25 mouse cellular contexts compared by ENCODE assay signal in genomic region chr10:61128701-61129365, GRCm38 (mm10). TPM values are rescaled to one million over a fixed set of nuclear protein-coding genes. Genes with fewer than 3 reads are reported as not detected.
DNase-seq lines count a peak whose midpoint lies in the region; ATAC-seq and TF ChIP-seq lines count a peak whose summit lies in the region.
"Had no signal": no experiment of that assay in that cellular context is flagged by ENCODE, and none has a peak within 500 bp of the region (broad histone marks: within the 10 kb centered on the region; RNA-seq: fewer than 3 reads in every experiment).

No protein-coding gene starts in this region.

- TF ChIP-seq EP300 in lung, postnatal 0 days (IDR thresholded peaks at IDR 0.05) = no peak

- ATAC-seq in intestine, embryonic 16.5 days = peak; percentile 55; the same call in 1 of the 2 replicates
- ATAC-seq in intestine, postnatal 0 days = no peak
- peak; percentile 67 for ATAC-seq in liver, embryonic 13.5 days (ENCODE audit: low read depth)
- ATAC-seq in liver, embryonic 16.5 days (ENCODE audit: low read depth) = peak; percentile 54; the same call in 1 of the 2 replicates
- ATAC-seq in lung, postnatal 0 days = no peak
- ATAC-seq: activated CD4-positive, CD25-positive, alpha-beta regulatory T cell, adult 4 months; forebrain, embryonic 15.5 days had no signal

- H3K4me2 ChIP-seq in intestine, embryonic 16.5 days (ENCODE audit: low read depth, low read length) = no peak overlapping the region
- no peak overlapping the region for H3K4me2 ChIP-seq in intestine, postnatal 0 days (replicated peaks; ENCODE audit: low read depth)
- H3K4me2 ChIP-seq in liver, embryonic 13.5 days = no peak overlapping the region
- H3K4me2 ChIP-seq in liver, embryonic 16.5 days (ENCODE audit: low read depth, low read length) = no peak overlapping the region
- H3K4me2 ChIP-seq in lung, postnatal 0 days (replicated peaks; ENCODE audit: low read depth, low read length) = no peak overlapping the region
- H3K4me2 ChIP-seq: embryonic facial prominence, embryonic 12.5 days; embryonic facial prominence, embryonic 15.5 days; forebrain, embryonic 15.5 days; heart, embryonic 13.5 days; hindbrain, embryonic 14.5 days had no signal

- H3K4me3 ChIP-seq in intestine, embryonic 16.5 days (ENCODE audit: low read length) = no peak overlapping the region
- H3K4me3 ChIP-seq in intestine, postnatal 0 days (ENCODE audit: low read depth, low read length) = no peak overlapping the region
- H3K4me3 ChIP-seq in liver, embryonic 13.5 days (replicated peaks) = no peak overlapping the region
- no peak overlapping the region for H3K4me3 ChIP-seq in liver, embryonic 16.5 days (ENCODE audit: low read depth, low read length)
- H3K4me3 ChIP-seq in lung, postnatal 0 days (ENCODE audit: low read depth, low read length) = no peak overlapping the region
- H3K4me3 ChIP-seq: embryonic facial prominence, embryonic 12.5 days; embryonic facial prominence, embryonic 15.5 days; forebrain, embryonic 15.5 days; heart, adult 2 months; heart, embryonic 10.5 days; heart, embryonic 13.5 days had no signal

- no peak for TF ChIP-seq CTCF in intestine, postnatal 0 days (IDR thresholded peaks at IDR 0.05; ENCODE audit: low read depth)
- no peak for TF ChIP-seq CTCF in lung, postnatal 0 days (IDR thresholded peaks at IDR 0.05)

- no peak for DNase-seq in liver, embryonic 13.5 days
- peak; percentile 19 for DNase-seq in yolk sac, embryonic 10.5 days (ENCODE audit: low spot score)
- DNase-seq in thymus, postnatal 4 days = no peak
- DNase-seq in lung, postnatal 0 days (ENCODE audit: low spot score) = no peak
- DNase-seq: adrenal gland, adult 8-10 months; adrenal gland, postnatal 36 days; cerebellum, adult 18-20 months; cerebellum, adult 9-10 months; cerebellum, postnatal 14 days; gastrocnemius, postnatal 10 days; gastrocnemius, postnatal 36 days; heart, adult 2 months; heart, postnatal 14 days; heart, postnatal 4 days had no signal

- H3K27ac ChIP-seq in intestine, embryonic 16.5 days (ENCODE audit: low read length) = 0 out of 2 replicates have a peak overlapping the region, but pooled peaks have one; percentile 4
- H3K27ac ChIP-seq in intestine, postnatal 0 days (ENCODE audit: low read depth, low read length) = no peak overlapping the region
- H3K27ac ChIP-seq in liver, embryonic 13.5 days = peak overlapping the region; percentile 40
- H3K27ac ChIP-seq in liver, embryonic 16.5 days (ENCODE audit: low read length) = peak overlapping the region; percentile 48
- H3K27ac ChIP-seq in lung, postnatal 0 days (ENCODE audit: low read length) = no peak overlapping the region
- H3K27ac ChIP-seq: embryonic facial prominence, embryonic 12.5 days; embryonic facial prominence, embryonic 15.5 days; forebrain, embryonic 15.5 days; heart, adult 2 months; heart, embryonic 10.5 days; heart, embryonic 13.5 days; hindbrain, embryonic 14.5 days had no signal

- H3K9ac ChIP-seq in intestine, embryonic 16.5 days (ENCODE audit: low read depth, low read length) = no peak overlapping the region
- H3K9ac ChIP-seq in intestine, postnatal 0 days (ENCODE audit: low read depth, low read length) = no peak overlapping the region
- no peak overlapping the region for H3K9ac ChIP-seq in liver, embryonic 13.5 days
- H3K9ac ChIP-seq in liver, embryonic 16.5 days (ENCODE audit: low read depth, low read length) = peak overlapping the region; percentile 3; the same call in 1 of the 2 replicates
- H3K9ac ChIP-seq in lung, postnatal 0 days (replicated peaks; ENCODE audit: low read depth) = no peak overlapping the region
- H3K9ac ChIP-seq: embryonic facial prominence, embryonic 12.5 days; embryonic facial prominence, embryonic 15.5 days; forebrain, embryonic 15.5 days; heart, embryonic 13.5 days; hindbrain, embryonic 14.5 days had no signal

- no peaks in the 10 kb centered on the region for H3K9me3 ChIP-seq in intestine, embryonic 16.5 days (ENCODE audit: control insufficient read depth, low read length)
- H3K9me3 ChIP-seq in intestine, postnatal 0 days (ENCODE audit: control insufficient read depth) = no peaks in the 10 kb centered on the region
- no peaks in the 10 kb centered on the region for H3K9me3 ChIP-seq in liver, embryonic 13.5 days (replicated peaks)
- no peaks in the 10 kb centered on the region for H3K9me3 ChIP-seq in liver, embryonic 16.5 days (replicated peaks; ENCODE audit: control insufficient read depth, low read length)
- H3K9me3 ChIP-seq in lung, postnatal 0 days (ENCODE audit: low read length) = no peaks in the 10 kb centered on the region
- H3K9me3 ChIP-seq: embryonic facial prominence, embryonic 12.5 days; embryonic facial prominence, embryonic 15.5 days; forebrain, embryonic 15.5 days; heart, embryonic 10.5 days; heart, embryonic 13.5 days had no signal

- H3K27me3 ChIP-seq in intestine, embryonic 16.5 days (replicated peaks; ENCODE audit: control insufficient read depth, insufficient read depth, low read length) = no peaks in the 10 kb centered on the region
- no peaks in the 10 kb centered on the region for H3K27me3 ChIP-seq in intestine, postnatal 0 days (replicated peaks; ENCODE audit: control insufficient read depth, insufficient read depth, low read length)
- H3K27me3 ChIP-seq in liver, embryonic 13.5 days = no peaks in the 10 kb centered on the region
- H3K27me3 ChIP-seq in liver, embryonic 16.5 days (ENCODE audit: control insufficient read depth, insufficient read depth, low read depth, low read length) = no peaks in the 10 kb centered on the region
- no peaks in the 10 kb centered on the region for H3K27me3 ChIP-seq in lung, postnatal 0 days (replicated peaks; ENCODE audit: insufficient read depth, low read length)
- H3K27me3 ChIP-seq: embryonic facial prominence, embryonic 12.5 days; embryonic facial prominence, embryonic 15.5 days; forebrain, embryonic 15.5 days; heart, embryonic 13.5 days had no signal

- no peaks in the 10 kb centered on the region for H3K4me1 ChIP-seq in intestine, embryonic 16.5 days (ENCODE audit: control insufficient read depth, insufficient read depth, low read length)
- 0 out of 2 replicates have a peak, but pooled peaks cover 2% of the 10 kb centered on the region for H3K4me1 ChIP-seq in intestine, postnatal 0 days (replicated peaks; ENCODE audit: control insufficient read depth, insufficient read depth, low read length)
- H3K4me1 ChIP-seq in liver, embryonic 13.5 days (replicated peaks) = peaks cover 40% of the 10 kb centered on the region
- H3K4me1 ChIP-seq in liver, embryonic 16.5 days (ENCODE audit: control insufficient read depth, low read depth, low read length) = peaks cover 22% of the 10 kb centered on the region
- H3K4me1 ChIP-seq in lung, postnatal 0 days (ENCODE audit: insufficient read depth, low read depth, low read length) = no peaks in the 10 kb centered on the region
- H3K4me1 ChIP-seq: embryonic facial prominence, embryonic 12.5 days; embryonic facial prominence, embryonic 15.5 days; forebrain, embryonic 15.5 days; heart, embryonic 10.5 days; heart, embryonic 13.5 days had no signal

- WGBS in intestine, embryonic 16.5 days = 94% methylated on average over 1 of the region's 1 CpGs
- 79% methylated on average over 1 of the region's 1 CpGs for WGBS in intestine, postnatal 0 days
- WGBS in liver, embryonic 13.5 days (ENCODE audit: insufficient replicate concordance) = 41% methylated on average over 1 of the region's 1 CpGs
- WGBS in liver, embryonic 16.5 days (ENCODE audit: insufficient replicate concordance) = 36% methylated on average over 1 of the region's 1 CpGs
- WGBS in lung, postnatal 0 days = 100% methylated on average over 1 of the region's 1 CpGs

- 0 out of 2 replicates have a peak, but pooled peaks cover 2% of the 10 kb centered on the region for H3K36me3 ChIP-seq in intestine, embryonic 16.5 days (ENCODE audit: control insufficient read depth, insufficient read depth, low read length)
- peaks cover 6% of the 10 kb centered on the region; the same call in 1 of the 2 replicates for H3K36me3 ChIP-seq in intestine, postnatal 0 days (ENCODE audit: control insufficient read depth, insufficient read depth)
- 0 out of 2 replicates have a peak, but pooled peaks cover 2% of the 10 kb centered on the region for H3K36me3 ChIP-seq in liver, embryonic 13.5 days
- 0 out of 2 replicates have a peak, but pooled peaks cover 3% of the 10 kb centered on the region for H3K36me3 ChIP-seq in liver, embryonic 16.5 days (ENCODE audit: control insufficient read depth, insufficient read depth)
- no peaks in the 10 kb centered on the region for H3K36me3 ChIP-seq in lung, postnatal 0 days (ENCODE audit: insufficient read depth, low read length)
- H3K36me3 ChIP-seq: forebrain, embryonic 15.5 days had no signal

RNA-seq across cellular contexts. Expression of gene Sgpl1, which starts 18.7 kb away (rescaled TPM):
- 110 and 147 TPM in 2 replicates for polyA plus RNA-seq in intestine, embryonic 16.5 days (2015; fragmentation: Nextera tagmentation; extraction: Ambion mirVana)
- 119 and 135 TPM in 2 replicates for polyA plus RNA-seq in intestine, postnatal 0 days (2015; fragmentation: Nextera tagmentation; extraction: Ambion mirVana)
- 12.5 and 15.6 TPM in 2 replicates for polyA plus RNA-seq in liver, embryonic 13.5 days (2015; fragmentation: Nextera tagmentation; extraction: Ambion mirVana)
- 20.1 and 22.0 TPM in 2 replicates for polyA plus RNA-seq in liver, embryonic 16.5 days (2015; fragmentation: Nextera tagmentation; extraction: Ambion mirVana)
- 33.7 and 36.3 TPM in 2 replicates for polyA plus RNA-seq in lung, postnatal 0 days (2015; fragmentation: Nextera tagmentation; extraction: Ambion mirVana)

RNA-seq across cellular contexts. Expression of gene Pcbd1, which starts 39.7 kb away (rescaled TPM):
- polyA plus RNA-seq in intestine, embryonic 16.5 days (2015; fragmentation: Nextera tagmentation; extraction: Ambion mirVana) = 246 and 248 TPM in 2 replicates
- 116 and 122 TPM in 2 replicates for polyA plus RNA-seq in intestine, postnatal 0 days (2015; fragmentation: Nextera tagmentation; extraction: Ambion mirVana)
- 134 and 148 TPM in 2 replicates for polyA plus RNA-seq in liver, embryonic 13.5 days (2015; fragmentation: Nextera tagmentation; extraction: Ambion mirVana)
- polyA plus RNA-seq in liver, embryonic 16.5 days (2015; fragmentation: Nextera tagmentation; extraction: Ambion mirVana) = 210 and 223 TPM in 2 replicates
- polyA plus RNA-seq in lung, postnatal 0 days (2015; fragmentation: Nextera tagmentation; extraction: Ambion mirVana) = 31.7 and 32.3 TPM in 2 replicates
- polyA plus RNA-seq: activated CD4-positive, CD25-positive, alpha-beta regulatory T cell, adult 4 months had no signal

RNA-seq across cellular contexts. Expression of gene Tbata, which starts 42.9 kb away (rescaled TPM):
- not detected in 2 replicates for polyA plus RNA-seq in intestine, embryonic 16.5 days (2015; fragmentation: Nextera tagmentation; extraction: Ambion mirVana)
- not detected in 2 replicates for polyA plus RNA-seq in intestine, postnatal 0 days (2015; fragmentation: Nextera tagmentation; extraction: Ambion mirVana)
- polyA plus RNA-seq in liver, embryonic 13.5 days (2015; fragmentation: Nextera tagmentation; extraction: Ambion mirVana) = not detected in 2 replicates
- not detected in 2 replicates for polyA plus RNA-seq in liver, embryonic 16.5 days (2015; fragmentation: Nextera tagmentation; extraction: Ambion mirVana)
- polyA plus RNA-seq in lung, postnatal 0 days (2015; fragmentation: Nextera tagmentation; extraction: Ambion mirVana) = 2.1 and 2.5 TPM in 2 replicates
- polyA plus RNA-seq: activated CD4-positive, CD25-positive, alpha-beta regulatory T cell, adult 4 months; embryonic facial prominence, embryonic 12.5 days; forebrain, embryonic 11.5 days; heart, embryonic 10.5 days; heart, embryonic 13.5 days; hindbrain, embryonic 14.5 days had no signal

Comparison
In these comparisons a context has a peak if more than half of its experiments do, and no peak if none do; other contexts are left out.
1. ATAC-seq: peak in intestine, embryonic 16.5 days (single experiment), liver, embryonic 13.5 days (single experiment) and liver, embryonic 16.5 days (single experiment); none in intestine, postnatal 0 days (single experiment) and lung, postnatal 0 days (single experiment).
2. H3K27ac ChIP-seq: peak in intestine, embryonic 16.5 days (single experiment), liver, embryonic 13.5 days (single experiment) and liver, embryonic 16.5 days (single experiment); none in intestine, postnatal 0 days (single experiment) and lung, postnatal 0 days (single experiment).